Mouse (Mus musculus) forebrain, embryonic 14.5 days (tissue): Measurements from ENCODE around the gene Scnn1b. TPM values are rescaled to one million over a fixed set of nuclear protein-coding genes. Genes with fewer than 3 reads are reported as not detected.

ENCODE experiments used
- polyA plus RNA-seq: library from polyadenylated mRNA; unstranded; fragments of >200 nt; fragmentation: Nextera tagmentation; extraction: Ambion mirVana; gene quantifications from 2 replicates; pipeline ENCODE4 v1.2.1, GENCODE M21; 2014

Scnn1b gene
- polyA plus RNA-seq, 1 experiment from 2014 or later, result 0.09 TPM

Other genes with a start within 250 kb of the Scnn1b start
- gene Usp31, start 157.8 kb upstream of the Scnn1b start, polyA plus RNA-seq, result 3.6 and 4.6 TPM in 2 replicates
- gene Scnn1g, start 130.6 kb upstream of the Scnn1b start, polyA plus RNA-seq, result not detected in 2 replicates
- gene Cog7, start 116.7 kb downstream of the Scnn1b start, polyA plus RNA-seq, result 7.8 and 11.0 TPM in 2 replicates
- 28.0 and 32.1 TPM in 2 replicates for gene Gga2, start 156.2 kb downstream of the Scnn1b start, polyA plus RNA-seq
- 69.9 and 76.5 TPM in 2 replicates for gene Ubfd1, start 202.1 kb downstream of the Scnn1b start, polyA plus RNA-seq
- gene Ears2, start 202.2 kb downstream of the Scnn1b start, polyA plus RNA-seq, result 11.8 TPM in 2 replicates
- gene Ndufab1, start 236.8 kb downstream of the Scnn1b start, polyA plus RNA-seq, result 510 and 563 TPM in 2 replicates